Mouse (Mus musculus) G1E (cell line): ENCODE measurements around the gene Lemd1.

Experiments
- CTCF ChIP-seq: IDR thresholded peaks from 2 replicates; pipeline ENCODE4 v1.5.1; 2012; ENCODE audit warnings: low read depth, low read length, inconsistent platforms, mixed read lengths
- GATA1 ChIP-seq: IDR thresholded peaks from 2 replicates; pipeline ENCODE4 v1.6.1; 2012; ENCODE audit warnings: borderline replicate concordance, low read length, inconsistent platforms, mixed read lengths
- GATA2 ChIP-seq: IDR thresholded peaks from 2 replicates; pipeline ENCODE4 v1.6.1; 2012; ENCODE audit warnings: low read depth, low read length, inconsistent platforms, borderline replicate concordance
- POLR2AphosphoS5 ChIP-seq: IDR thresholded peaks from 2 replicates; pipeline ENCODE4 v1.6.1; 2012; ENCODE audit warnings: low read depth, low read length, inconsistent platforms; ENCODE audit not compliant: insufficient replicate concordance
- TAL1 ChIP-seq: conservative IDR thresholded peaks from 2 replicates; pipeline ENCODE4 v1.6.1; 2012; ENCODE audit warnings: low read depth, low read length, inconsistent platforms, mixed read lengths

DNA sequence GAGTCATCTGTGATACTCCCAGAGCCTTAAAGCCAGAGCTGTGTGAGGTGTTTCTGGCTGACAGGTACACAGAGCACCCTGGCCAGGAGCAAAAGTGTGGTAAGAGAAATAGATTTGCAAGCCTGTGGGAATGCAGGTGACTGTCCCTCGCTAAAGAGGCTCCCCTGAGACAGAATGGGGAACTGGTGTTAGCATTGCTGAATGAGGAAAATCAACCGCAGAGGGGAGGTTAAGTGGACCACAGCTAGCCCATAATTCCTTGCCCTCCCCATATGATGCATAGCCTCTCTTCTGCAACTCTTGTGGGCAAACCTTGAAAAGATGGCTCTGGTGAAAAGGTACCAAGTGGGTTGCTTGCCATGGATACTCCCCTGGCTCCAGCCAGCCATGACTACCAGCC is 41.8 kb upstream of the Lemd1 start:
- TF ChIP-seq CTCF (no peak), GATA2 (no peak), GATA1 (no peak), POLR2AphosphoS5 (no peak), TAL1 (no peak)
